Mouse (Mus musculus) ES-Bruce4 (cell line): ENCODE measurements around the gene Mllt3. TPM values are rescaled to one million over a fixed set of nuclear protein-coding genes. Genes with fewer than 3 reads are reported as not detected.

Experiments
- H3K27ac ChIP-seq: 2 replicates; pipeline ENCODE4 v1.5.1; 2012; ENCODE audit warnings: low read length, inconsistent platforms; ENCODE audit not compliant: insufficient read depth
- H3K27me3 ChIP-seq: 2 replicates; pipeline ENCODE4 v1.6.1; 2012; ENCODE audit warnings: mild to moderate bottlenecking, low read length, inconsistent platforms; ENCODE audit not compliant: control insufficient read depth, poor library complexity, insufficient read depth, severe bottlenecking
- H3K36me3 ChIP-seq: 2 replicates; pipeline ENCODE4 v1.6.1; 2012; ENCODE audit warnings: inconsistent platforms, mild to moderate bottlenecking, low read length, moderate library complexity; ENCODE audit not compliant: control insufficient read depth, poor library complexity, insufficient read depth, severe bottlenecking
- H3K4me1 ChIP-seq: one replicate; pipeline ENCODE4 v1.8.1; 2011; ENCODE audit warnings: low read length; ENCODE audit not compliant: control insufficient read depth, insufficient read depth
- H3K4me3 ChIP-seq: 2 replicates; pipeline ENCODE4 v1.5.1; 2011; ENCODE audit warnings: low read depth, mild to moderate bottlenecking, low read length
- H3K9ac ChIP-seq: 2 replicates; pipeline ENCODE4 v1.6.1; 2012; ENCODE audit warnings: low read depth, mild to moderate bottlenecking, inconsistent platforms; ENCODE audit not compliant: poor library complexity, severe bottlenecking
- H3K9me3 ChIP-seq: replicated peaks from 2 replicates; pipeline ENCODE4 v1.6.1; 2012; ENCODE audit warnings: mild to moderate bottlenecking, low read length, inconsistent platforms; ENCODE audit not compliant: control insufficient read depth, poor library complexity, insufficient read depth, severe bottlenecking
- CTCF ChIP-seq: IDR thresholded peaks from one replicate; pipeline ENCODE4 v1.8.1; 2011; ENCODE audit warnings: low read depth, low read length
- EP300 ChIP-seq: IDR thresholded peaks from 2 replicates; pipeline ENCODE4 v1.6.1; 2011; ENCODE audit warnings: low read depth, low read length; ENCODE audit not compliant: insufficient read depth
- POLR2A ChIP-seq: IDR thresholded peaks from one replicate; pipeline ENCODE4 v1.8.1; 2011; ENCODE audit warnings: low read length; ENCODE audit not compliant: insufficient read depth
- polyA plus RNA-seq: library from polyadenylated mRNA; stranded (reverse); fragments of >200 nt; gene quantifications from 2 replicates; pipeline ENCODE4 v1.2.4, GENCODE M21; 2011; ENCODE audit warnings: low read depth; ENCODE audit not compliant: missing spikeins, insufficient read depth, insufficient read length

Gene Mllt3
- polyA plus RNA-seq, 1 experiment = 19.2 TPM

DNA sequence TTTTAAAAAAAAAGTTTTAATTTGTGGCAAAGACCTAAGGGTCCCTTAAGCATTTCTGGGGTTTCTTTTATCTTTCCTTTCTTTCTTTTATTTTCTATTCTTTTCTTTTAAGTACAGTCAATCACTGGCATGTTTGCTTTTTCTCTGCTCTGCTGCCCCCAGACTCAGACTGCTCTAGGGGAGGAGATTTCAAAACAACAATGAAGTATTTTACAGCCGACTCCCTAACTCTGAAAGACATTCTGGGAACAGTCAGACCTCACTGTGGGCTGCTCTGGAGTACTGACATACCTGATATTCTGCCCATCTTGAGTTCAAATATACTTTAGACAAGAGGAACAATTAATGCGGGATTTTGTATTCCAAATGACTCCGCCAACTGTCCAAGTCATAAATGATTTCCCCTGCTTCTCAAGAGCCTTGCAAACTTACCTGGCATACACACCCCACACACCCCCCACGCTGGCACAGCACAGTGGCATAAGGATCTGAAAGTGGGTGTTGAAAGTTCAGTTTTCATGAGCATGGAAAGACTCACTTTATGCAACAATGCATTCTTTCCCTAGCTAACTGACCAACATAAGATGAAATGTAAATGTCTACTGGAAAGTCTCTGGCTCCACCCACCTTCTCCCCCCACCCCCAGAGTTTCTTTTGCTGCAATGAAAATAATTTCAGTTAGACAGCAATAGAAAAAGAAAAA, 21.1 kb downstream of the Mllt3 start:
- H3K4me3 ChIP-seq = no peak overlapping the region
- TF ChIP-seq CTCF (no peak), POLR2A (no peak), EP300 (no peak)
- no peaks in the 10 kb centered on the region for H3K36me3 ChIP-seq
- H3K27ac ChIP-seq = no peak overlapping the region
- peaks cover 2% of the 10 kb centered on the region for H3K4me1 ChIP-seq
- H3K27me3 ChIP-seq = no peaks in the 10 kb centered on the region
- H3K9me3 ChIP-seq = no peaks in the 10 kb centered on the region
- H3K9ac ChIP-seq = no peak overlapping the region

DNA sequence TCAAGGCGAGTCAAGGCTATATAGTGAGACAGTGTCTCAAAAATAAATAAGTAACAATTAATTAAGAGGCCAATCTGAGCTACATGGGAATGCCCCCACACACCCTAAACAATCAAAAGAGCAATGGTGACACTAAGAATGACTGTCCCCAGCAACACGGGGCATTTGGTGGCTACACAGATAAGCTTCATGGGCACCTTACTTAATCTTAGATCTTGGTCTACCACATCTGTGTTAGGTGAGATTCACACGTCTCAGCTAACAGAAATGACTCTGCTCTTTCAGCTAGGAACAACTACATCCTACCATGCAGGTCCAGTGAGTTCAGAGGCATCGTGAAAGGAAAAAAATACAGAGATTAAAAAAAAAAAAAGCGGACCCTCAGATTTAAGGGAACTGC, 22.7 kb downstream of the Mllt3 start:
- Histone ChIP-seq H3K27me3 (no peaks in the 10 kb centered on the region), H3K9me3 (no peaks in the 10 kb centered on the region), H3K36me3 (no peaks in the 10 kb centered on the region), H3K27ac (no peak overlapping the region), H3K9ac (no peak overlapping the region), H3K4me3 (no peak overlapping the region), H3K4me1 (peaks cover 2% of the 10 kb centered on the region)
- TF ChIP-seq CTCF (no peak), EP300 (no peak), POLR2A (no peak)

DNA sequence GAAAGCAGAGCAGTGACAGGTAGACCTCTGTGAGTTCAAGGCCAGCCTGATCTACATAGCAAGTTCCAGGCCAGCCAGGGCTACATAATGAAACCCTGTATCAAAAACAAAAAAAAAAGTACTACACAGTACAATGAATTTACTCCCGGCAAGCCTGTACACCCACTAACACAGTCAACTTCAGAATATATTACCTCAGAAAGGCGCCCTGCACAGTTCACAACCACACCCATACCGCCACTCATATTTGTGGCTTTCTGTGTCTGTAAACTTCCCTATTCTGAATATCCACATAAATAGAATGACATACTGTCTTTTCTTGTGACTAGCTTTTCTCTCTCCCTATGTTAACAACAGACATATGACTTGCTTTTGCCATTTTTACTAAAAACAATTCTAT, 27.4 kb downstream of the Mllt3 start:
- Histone ChIP-seq H3K4me3 (no peak overlapping the region), H3K36me3 (no peaks in the 10 kb centered on the region), H3K4me1 (no peaks in the 10 kb centered on the region), H3K9me3 (no peaks in the 10 kb centered on the region), H3K9ac (no peak overlapping the region), H3K27me3 (no peaks in the 10 kb centered on the region), H3K27ac (no peak overlapping the region)
- TF ChIP-seq EP300 (no peak), POLR2A (no peak), CTCF (no peak)

DNA sequence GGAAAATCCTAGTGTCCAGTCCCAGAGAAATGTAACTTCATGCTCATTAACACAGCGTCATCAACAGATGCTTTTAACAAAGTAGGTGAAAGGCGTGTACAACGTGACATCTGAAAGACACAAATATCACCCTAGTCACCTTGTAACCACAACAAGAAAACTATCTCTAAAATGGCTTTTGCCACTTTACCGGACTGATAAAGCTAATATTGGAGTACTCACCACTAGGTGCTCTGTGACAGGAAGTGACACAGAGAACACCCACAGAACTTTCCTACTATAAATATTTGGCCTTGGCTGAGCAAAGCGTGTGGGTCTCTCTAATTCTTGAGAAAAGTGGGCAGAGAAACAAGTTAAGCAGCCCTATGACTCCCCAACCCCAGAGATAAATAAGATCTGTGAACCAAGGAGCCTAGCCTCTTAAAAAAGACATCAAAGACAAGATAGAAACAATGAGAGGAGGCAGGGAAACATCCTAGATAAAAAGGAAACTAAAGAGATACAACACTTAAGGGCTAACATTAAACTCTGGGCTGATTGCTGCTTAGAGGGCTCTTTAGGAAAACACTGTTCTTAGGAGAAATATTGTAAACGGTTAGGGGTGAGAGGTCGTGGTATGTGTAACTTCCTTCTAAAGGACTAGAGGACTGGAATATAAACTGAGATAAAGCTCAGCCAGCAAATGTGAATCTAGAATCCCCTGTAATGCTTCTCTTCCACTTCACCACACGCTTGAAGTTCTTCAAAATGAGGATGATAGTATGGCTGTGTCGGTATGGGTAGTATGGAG, 29.8 kb downstream of the Mllt3 start:
- Histone ChIP-seq H3K9me3 (no peaks in the 10 kb centered on the region), H3K27me3 (no peaks in the 10 kb centered on the region), H3K4me3 (no peak overlapping the region), H3K36me3 (no peaks in the 10 kb centered on the region), H3K4me1 (no peaks in the 10 kb centered on the region), H3K9ac (no peak overlapping the region), H3K27ac (no peak overlapping the region)
- TF ChIP-seq CTCF = no peak
- TF ChIP-seq POLR2A = no peak

DNA sequence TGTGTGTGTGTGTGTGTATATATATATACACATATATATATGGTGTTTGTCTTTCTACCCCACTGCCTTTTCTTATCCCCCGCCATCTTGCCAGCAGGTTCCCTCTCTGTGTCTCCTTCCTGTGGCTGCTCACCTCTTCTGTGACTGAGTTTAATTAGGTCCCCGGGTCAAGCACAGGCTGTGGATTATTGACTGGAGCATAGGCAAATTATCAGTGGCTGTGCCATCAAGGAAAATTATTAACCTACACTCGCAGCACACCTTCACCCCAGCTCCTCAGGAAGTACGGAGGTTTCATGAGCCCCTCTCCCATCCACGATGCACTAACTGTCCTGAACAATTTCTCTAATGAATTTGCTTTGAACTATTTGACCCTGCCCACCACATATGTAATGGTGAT, 41.5 kb downstream of the Mllt3 start:
- no peaks in the 10 kb centered on the region for H3K4me1 ChIP-seq
- no peaks in the 10 kb centered on the region for H3K9me3 ChIP-seq
- H3K4me3 ChIP-seq = no peak overlapping the region
- no peaks in the 10 kb centered on the region for H3K27me3 ChIP-seq
- H3K36me3 ChIP-seq = no peaks in the 10 kb centered on the region
- H3K9ac ChIP-seq = no peak overlapping the region
- no peak overlapping the region for H3K27ac ChIP-seq
- TF ChIP-seq CTCF (no peak), EP300 (no peak), POLR2A (no peak)

DNA sequence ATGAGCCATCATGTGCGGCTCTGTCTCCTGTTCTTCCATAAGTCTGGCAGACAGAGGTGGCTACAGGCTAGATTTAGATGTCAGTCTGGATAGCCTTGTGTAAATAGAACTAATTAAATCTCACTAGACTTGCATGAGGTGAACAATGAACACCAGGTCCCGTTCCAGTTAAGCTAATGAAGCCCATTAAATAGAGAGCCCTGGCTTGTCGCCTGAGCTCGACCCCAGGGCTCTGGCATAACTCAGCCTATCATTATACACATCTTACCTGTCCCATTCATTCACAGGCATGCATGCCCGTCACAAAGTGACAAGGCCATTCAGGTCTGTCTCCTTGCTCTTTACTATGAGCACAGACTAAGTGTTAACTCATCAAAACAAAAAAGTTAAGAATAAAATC, 42.2 kb downstream of the Mllt3 start:
- TF ChIP-seq CTCF = no peak
- TF ChIP-seq EP300 = no peak
- TF ChIP-seq POLR2A = no peak
- H3K9me3 ChIP-seq = no peaks in the 10 kb centered on the region
- no peaks in the 10 kb centered on the region for H3K36me3 ChIP-seq
- no peak overlapping the region for H3K9ac ChIP-seq
- H3K4me1 ChIP-seq = no peaks in the 10 kb centered on the region
- no peak overlapping the region for H3K27ac ChIP-seq
- H3K4me3 ChIP-seq = no peak overlapping the region
- no peaks in the 10 kb centered on the region for H3K27me3 ChIP-seq
